Comparison of ENCODE assay signal across 14 mouse cellular contexts in the genomic region with DNA sequence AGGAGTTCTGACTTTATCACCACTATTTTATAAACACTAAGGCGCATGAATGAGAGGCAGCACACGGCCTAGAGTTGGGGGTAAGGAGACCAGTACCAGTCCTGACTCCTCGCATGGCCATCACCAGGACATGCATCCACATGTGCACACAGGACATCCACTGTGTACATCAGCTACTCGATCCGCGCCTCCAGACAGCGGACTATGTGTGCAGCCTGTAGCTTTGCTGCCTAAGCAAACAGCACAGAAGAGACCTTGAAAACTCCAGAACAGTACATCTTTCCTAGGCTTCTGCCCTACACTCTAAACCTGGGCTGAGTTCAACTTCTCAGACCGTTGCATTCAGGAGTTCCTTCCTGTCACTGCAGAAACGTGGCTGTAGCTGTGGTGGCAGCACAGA.
A peak's percentile ranks its signal among the peaks of the same experiment; 100 is the strongest.
DNase-seq lines count a peak whose midpoint lies in the region; ATAC-seq lines count a peak whose summit lies in the region.
"Had no signal": no experiment of that assay in that cellular context is flagged by ENCODE, and none has a peak within 500 bp of the region (broad histone marks: within the 10 kb centered on the region; RNA-seq: fewer than 3 reads in every experiment).

No protein-coding gene starts in this region.

- peaks cover 59% of the 10 kb centered on the region for H3K4me1 ChIP-seq in hindbrain, embryonic 13.5 days (replicated peaks)
- peaks cover 36% of the 10 kb centered on the region for H3K4me1 ChIP-seq in hindbrain, embryonic 14.5 days (replicated peaks; ENCODE audit: control insufficient read depth, insufficient read depth, low read length)
- peaks cover 32% of the 10 kb centered on the region for H3K4me1 ChIP-seq in megakaryocyte, embryonic 14.5 days

- intact Hi-C loops in heart, postnatal 36 days (cut with DNase I), result loop anchor here (1.0 kb wide), 1 partner anchor 167 kb away; no protein-coding TSS in a partner anchor

- ATAC-seq in hindbrain, embryonic 13.5 days (ENCODE audit: low FRiP score), result no peak
- no peak for ATAC-seq in hindbrain, embryonic 14.5 days (ENCODE audit: low FRiP score)
- ATAC-seq in megakaryocyte, adult 5-6 weeks (ENCODE audit: poor library complexity, severe bottlenecking), result no peak
- ATAC-seq: forebrain, embryonic 15.5 days had no signal

- H3K4me3 ChIP-seq in hindbrain, embryonic 13.5 days, result no peak overlapping the region
- H3K4me3 ChIP-seq in hindbrain, embryonic 14.5 days (replicated peaks; ENCODE audit: low read length), result no peak overlapping the region
- peak overlapping the region; percentile 64 for H3K4me3 ChIP-seq in megakaryocyte, embryonic 14.5 days (replicated peaks)
- H3K4me3 ChIP-seq: embryonic facial prominence, embryonic 12.5 days; forebrain, embryonic 15.5 days had no signal

- no peaks in the 10 kb centered on the region for H3K36me3 ChIP-seq in hindbrain, embryonic 13.5 days
- H3K36me3 ChIP-seq in hindbrain, embryonic 14.5 days (replicated peaks; ENCODE audit: control insufficient read depth, insufficient read depth), result no peaks in the 10 kb centered on the region
- no peaks in the 10 kb centered on the region for H3K36me3 ChIP-seq in megakaryocyte, embryonic 14.5 days (replicated peaks; ENCODE audit: low read length)
- H3K36me3 ChIP-seq: embryonic facial prominence, embryonic 12.5 days; forebrain, embryonic 15.5 days had no signal

- H3K27ac ChIP-seq in hindbrain, embryonic 13.5 days, result peak overlapping the region; percentile 92; the same call in 1 of the 2 replicates
- no peak overlapping the region for H3K27ac ChIP-seq in hindbrain, embryonic 14.5 days
- H3K27ac ChIP-seq: embryonic facial prominence, embryonic 12.5 days; forebrain, embryonic 15.5 days had no signal

- H3K4me2 ChIP-seq in hindbrain, embryonic 13.5 days, result no peak overlapping the region
- no peak overlapping the region for H3K4me2 ChIP-seq in hindbrain, embryonic 14.5 days (replicated peaks)
- H3K4me2 ChIP-seq: embryonic facial prominence, embryonic 12.5 days; forebrain, embryonic 15.5 days had no signal

- 75% methylated on average over 9 of the region's 9 CpGs for WGBS in hindbrain, embryonic 13.5 days
- 81% methylated on average over 9 of the region's 9 CpGs for WGBS in hindbrain, embryonic 14.5 days

- no peaks in the 10 kb centered on the region for H3K9me3 ChIP-seq in hindbrain, embryonic 13.5 days
- no peaks in the 10 kb centered on the region for H3K9me3 ChIP-seq in hindbrain, embryonic 14.5 days (ENCODE audit: control insufficient read depth, low read length)
- no peaks in the 10 kb centered on the region for H3K9me3 ChIP-seq in megakaryocyte, embryonic 14.5 days
- H3K9me3 ChIP-seq: embryonic facial prominence, embryonic 12.5 days; forebrain, embryonic 15.5 days had no signal

- no peaks in the 10 kb centered on the region for H3K27me3 ChIP-seq in hindbrain, embryonic 13.5 days
- no peaks in the 10 kb centered on the region for H3K27me3 ChIP-seq in hindbrain, embryonic 14.5 days (ENCODE audit: control insufficient read depth, insufficient read depth, low read length)
- H3K27me3 ChIP-seq in megakaryocyte, embryonic 14.5 days (replicated peaks), result no peaks in the 10 kb centered on the region
- H3K27me3 ChIP-seq: embryonic facial prominence, embryonic 12.5 days; forebrain, embryonic 15.5 days had no signal

- no peak overlapping the region for H3K9ac ChIP-seq in hindbrain, embryonic 13.5 days
- no peak overlapping the region for H3K9ac ChIP-seq in hindbrain, embryonic 14.5 days
- H3K9ac ChIP-seq: embryonic facial prominence, embryonic 12.5 days; forebrain, embryonic 15.5 days had no signal

- peak; percentile 55 for DNase-seq in heart, adult 11 months
- no peak for DNase-seq in heart, postnatal 36 days
- DNase-seq in hindbrain, embryonic 14.5 days (ENCODE audit: low spot score), result no peak
- peak; percentile 65 for DNase-seq in 416B (ENCODE audit: low read depth)
- DNase-seq: adrenal gland, postnatal 10 days; cerebellum, adult 11-12 months; cerebellum, adult 9-10 months; cerebellum, postnatal 25 days; heart, postnatal 10 days had no signal

Comparison
In these comparisons a context has a peak if more than half of its experiments do, and no peak if none do; other contexts are left out.
1. DNase-seq: peak in heart, adult 11 months (single experiment) and 416B (single experiment); none in heart, postnatal 36 days (0 of 2) and hindbrain, embryonic 14.5 days (single experiment).